Mouse (Mus musculus) midbrain, postnatal 0 days (tissue): ENCODE results near the gene Ppm1g. TPM values are rescaled to one million over a fixed set of nuclear protein-coding genes. Genes with fewer than 3 reads are reported as not detected.

Experiments used
- ATAC-seq: fragments of 200-750 bp; cut with Nextera tagmentation; 2 replicates; pipeline ENCODE4 v1.8.0; 2017; ENCODE audit warnings: moderate number of reproducible peaks, mild to moderate bottlenecking, moderate TSS enrichment, moderate library complexity; ENCODE audit not compliant: low FRiP score
- DNase-seq: peaks from one replicate; pipeline ENCODE4 v3.0.0-alpha.2; 2015; ENCODE audit warnings: low spot score
- H3K27ac ChIP-seq: fragments of 300-500 bp; sonication (generic); 2 replicates; pipeline ENCODE4 v1.5.1; 2014; ENCODE audit warnings: low read depth, mild to moderate bottlenecking, low read length, mixed read lengths
- H3K27me3 ChIP-seq: fragments of 300-500 bp; sonication (generic); 2 replicates; pipeline ENCODE4 v1.6.1; 2014; ENCODE audit warnings: low read length, control low read depth, mixed read lengths; ENCODE audit not compliant: insufficient read depth
- H3K36me3 ChIP-seq: fragments of 300-500 bp; sonication (generic); 2 replicates; pipeline ENCODE4 v1.6.1; 2014; ENCODE audit warnings: low read length, control low read depth, mixed read lengths; ENCODE audit not compliant: insufficient read depth
- H3K4me1 ChIP-seq: fragments of 300-500 bp; sonication (generic); 2 replicates; pipeline ENCODE4 v1.6.1; 2014; ENCODE audit warnings: mild to moderate bottlenecking, control low read depth, antibody characterized with exemption, low read length, mixed read lengths; ENCODE audit not compliant: insufficient read depth
- H3K4me2 ChIP-seq: fragments of 300-500 bp; sonication (generic); 2 replicates; pipeline ENCODE4 v1.6.1; 2014; ENCODE audit warnings: low read depth, mild to moderate bottlenecking, low read length, mixed read lengths; ENCODE audit not compliant: poor library complexity, severe bottlenecking
- H3K4me3 ChIP-seq: fragments of 300-500 bp; sonication (generic); 2 replicates; pipeline ENCODE4 v1.5.1; 2014; ENCODE audit warnings: low read depth, mild to moderate bottlenecking, low read length, moderate library complexity
- H3K9ac ChIP-seq: fragments of 300-500 bp; sonication (generic); replicated peaks from 2 replicates; pipeline ENCODE4 v1.6.1; 2014; ENCODE audit warnings: mild to moderate bottlenecking, low read length, moderate library complexity, mixed read lengths; ENCODE audit not compliant: poor library complexity, severe bottlenecking
- H3K9me3 ChIP-seq: fragments of 300-500 bp; sonication (generic); 2 replicates; pipeline ENCODE4 v1.6.1; 2016; ENCODE audit warnings: low read length, control low read depth
- CTCF ChIP-seq: IDR thresholded peaks from 2 replicates; pipeline ENCODE4 v1.5.1; 2016; ENCODE audit warnings: antibody characterized with exemption, mild to moderate bottlenecking
- WGBS: fragments of 180-500 bp; shearing (Covaris S2); extraction: QIAGEN DNeasy Blood & Tissue Kit; methylation state at CpG from one replicate; pipeline ENCODE4 v1.1.7; 2014; 5-methylcytosine and 5-hydroxymethylcytosine counted together
- polyA plus RNA-seq: library from polyadenylated mRNA; unstranded; fragments of >200 nt; fragmentation: Nextera tagmentation; extraction: Ambion mirVana; gene quantifications from 2 replicates; pipeline ENCODE4 v1.2.1, GENCODE M21; 2015
- total RNA-seq: library from RNA; depleted of rRNA; stranded (reverse); fragments of >200 nt; gene quantifications from 2 replicates; pipeline ENCODE4 v1.2.3, GENCODE M21; 2014

Ppm1g gene
- total and polyA plus RNA-seq, 2 experiments from 2014 or later: 87.0 to 183 TPM

GRCm38 (mm10) chr5:31250716-31251115 is 30.2 kb upstream of the Ppm1g start:
- no peak overlapping the region for H3K9ac ChIP-seq
- no peak for TF ChIP-seq CTCF
- no peak overlapping the region for H3K27ac ChIP-seq
- DNase-seq (peak; percentile 14), ATAC-seq (0 out of 2 replicates have a peak, but pooled peaks have one; percentile 4)
- H3K4me3 ChIP-seq: no peak overlapping the region
- no peaks in the 10 kb centered on the region for H3K9me3 ChIP-seq
- no peak overlapping the region for H3K4me2 ChIP-seq
- peaks cover 66% of the 10 kb centered on the region for H3K36me3 ChIP-seq
- no peaks in the 10 kb centered on the region for H3K27me3 ChIP-seq
- 0 out of 2 replicates have a peak, but pooled peaks cover 4% of the 10 kb centered on the region for H3K4me1 ChIP-seq
- WGBS: 65% methylated on average over 4 of the region's 4 CpGs

DNA sequence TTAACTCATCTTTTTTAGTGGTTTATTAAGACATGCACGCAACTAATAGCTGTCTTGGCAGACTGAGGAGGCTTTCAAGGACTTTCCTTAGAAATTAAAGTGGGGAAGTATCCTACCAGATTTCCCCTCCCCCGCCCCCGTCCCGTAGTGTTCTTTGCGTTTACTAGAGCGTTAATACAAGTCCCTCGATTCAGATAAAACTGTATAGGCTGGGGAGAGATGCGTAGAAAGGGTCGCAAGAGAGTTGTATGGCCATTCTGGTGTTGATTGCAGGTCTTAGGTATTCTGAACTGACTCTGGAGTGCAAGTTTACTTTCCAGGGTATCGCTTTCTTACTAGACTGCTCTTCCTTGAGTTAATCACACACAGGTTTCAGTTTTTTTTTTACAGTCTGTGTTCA is 21.7 kb upstream of the Ppm1g start:
- peak overlapping the region; percentile 97; the same call in 1 of the 2 replicates for H3K9ac ChIP-seq
- peaks cover 31% of the 10 kb centered on the region for H3K36me3 ChIP-seq
- no peak for TF ChIP-seq CTCF
- H3K4me3 ChIP-seq: peak overlapping the region; percentile 93
- ATAC-seq: no peak
- peak overlapping the region; percentile 93; the same call in 1 of the 2 replicates for H3K27ac ChIP-seq
- H3K4me1 ChIP-seq: 0 out of 2 replicates have a peak, but pooled peaks cover 5% of the 10 kb centered on the region
- no peaks in the 10 kb centered on the region for H3K27me3 ChIP-seq
- DNase-seq: no peak
- H3K9me3 ChIP-seq: no peaks in the 10 kb centered on the region
- 21% methylated on average over 10 of the region's 10 CpGs for WGBS
- H3K4me2 ChIP-seq: peak overlapping the region; percentile 59

DNA sequence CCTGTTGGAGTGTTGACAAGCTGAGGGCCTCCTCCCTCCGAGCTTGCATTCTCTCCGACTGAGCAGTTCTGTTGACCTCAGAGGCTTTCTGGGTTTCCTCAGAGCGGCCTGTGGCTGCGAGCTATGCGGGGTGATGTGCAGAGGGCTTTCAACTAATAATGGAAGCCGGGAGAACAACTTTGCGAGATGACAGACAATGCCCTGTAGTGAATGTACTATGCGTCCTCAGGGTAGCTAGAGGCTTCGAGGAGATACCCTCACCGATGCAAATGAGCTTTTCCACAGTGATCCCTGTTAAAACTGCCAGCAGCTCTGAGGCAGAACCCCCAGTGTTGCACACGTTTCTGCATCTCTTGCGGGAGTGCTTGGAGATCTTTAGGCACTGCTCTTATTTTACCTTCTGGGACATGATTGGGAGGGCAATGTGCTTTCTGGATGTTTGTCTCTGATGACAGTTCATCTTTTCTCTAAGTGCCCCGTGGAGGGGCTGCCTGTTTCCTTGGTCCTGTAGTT is 21.1 kb upstream of the Ppm1g start:
- no peak for TF ChIP-seq CTCF
- 0 out of 2 replicates have a peak, but pooled peaks cover 5% of the 10 kb centered on the region for H3K4me1 ChIP-seq
- H3K4me3 ChIP-seq: peak overlapping the region; percentile 93
- DNase-seq: no peak
- no peaks in the 10 kb centered on the region for H3K27me3 ChIP-seq
- H3K27ac ChIP-seq: peak overlapping the region; percentile 93
- peak overlapping the region; percentile 59 for H3K4me2 ChIP-seq
- ATAC-seq: no peak
- peaks cover 25% of the 10 kb centered on the region for H3K36me3 ChIP-seq
- WGBS: 0% methylated on average over 13 of the region's 13 CpGs
- peak overlapping the region; percentile 97 for H3K9ac ChIP-seq
- H3K9me3 ChIP-seq: no peaks in the 10 kb centered on the region

DNA sequence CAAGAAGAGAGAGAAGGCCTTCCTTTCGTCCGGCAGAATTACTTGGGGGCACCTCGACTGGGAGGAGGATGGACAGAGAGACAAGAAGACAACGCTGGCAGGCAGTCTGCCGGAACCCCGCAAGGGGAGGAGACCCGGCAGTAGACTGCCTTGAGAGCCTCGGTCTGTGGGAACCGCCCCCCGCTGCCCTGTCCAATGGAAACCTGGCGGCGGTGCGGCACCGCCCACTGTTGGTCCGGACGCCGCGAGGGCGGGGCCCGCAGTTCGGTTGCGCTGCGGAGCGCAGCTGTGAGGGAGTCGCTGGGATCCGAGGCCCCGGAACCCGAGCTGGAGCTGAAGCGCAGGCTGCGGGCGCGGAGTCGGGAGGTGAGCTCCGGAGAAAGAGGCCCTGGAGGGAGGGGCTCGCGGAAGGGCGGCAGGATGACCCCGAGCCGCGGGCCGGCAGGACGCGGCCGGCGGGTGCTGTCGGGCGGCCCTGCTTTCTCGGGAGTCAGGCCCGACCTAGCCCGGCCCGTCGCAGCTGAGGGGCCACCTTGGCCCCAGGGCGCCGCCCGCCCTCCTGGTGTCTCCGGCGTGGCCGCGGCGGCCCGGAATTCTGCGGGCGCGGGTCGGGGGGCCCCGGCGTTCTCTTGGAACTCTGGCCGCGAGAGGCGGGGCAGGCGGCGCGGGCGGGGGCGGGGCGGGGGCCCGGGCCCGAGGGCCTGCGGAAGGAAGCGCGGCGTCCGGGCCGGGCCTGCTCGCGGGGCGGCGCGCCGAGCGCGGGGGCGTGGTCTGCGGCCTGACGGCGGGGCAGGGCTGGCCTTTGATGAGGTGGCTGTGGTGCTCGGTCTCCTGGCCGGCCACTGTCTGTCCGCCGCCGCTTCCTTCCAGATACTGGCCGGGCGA is 20.4 kb upstream of the Ppm1g start, which contains the start of the genes Nrbp1 and Gm9970:
Gene Nrbp1, plus strand, starts transcription at position 228 of the 885 bp plus-strand sequence.
Gene Gm9970, minus strand, starts transcription at position 596 of the 885 bp plus-strand sequence.
- H3K4me3 ChIP-seq: peak within 1 kb of the TSS; percentile 93
- H3K27ac ChIP-seq: peak within 1 kb of the TSS; percentile 93
- H3K36me3 ChIP-seq: peaks cover 18% of the 10 kb centered on the region
- no peak; the same call in 1 of the 2 replicates for TF ChIP-seq CTCF
- peak within 1 kb of the TSS; percentile 97 for H3K9ac ChIP-seq
- peak; percentile 99 for ATAC-seq
- H3K27me3 ChIP-seq: no peaks in the 10 kb centered on the region
- 0 out of 2 replicates have a peak, but pooled peaks cover 4% of the 10 kb centered on the region for H3K9me3 ChIP-seq
- 0 out of 2 replicates have a peak, but pooled peaks cover 5% of the 10 kb centered on the region for H3K4me1 ChIP-seq
- peak within 1 kb of the TSS; percentile 59 for H3K4me2 ChIP-seq
- under 1% methylated on average over 55 of the region's 103 CpGs for WGBS
- peak; percentile 98 for DNase-seq

GRCm38 (mm10) chr5:31226641-31227040 is 6.2 kb upstream of the Ppm1g start:
- Histone ChIP-seq H3K36me3 (no peaks in the 10 kb centered on the region), H3K27me3 (no peaks in the 10 kb centered on the region), H3K27ac (no peak overlapping the region), H3K4me2 (no peak overlapping the region), H3K9ac (no peak overlapping the region), H3K4me1 (no peaks in the 10 kb centered on the region), H3K9me3 (no peaks in the 10 kb centered on the region), H3K4me3 (no peak overlapping the region)
- WGBS: 56% methylated on average over 1 of the region's 1 CpGs
- DNase-seq (no peak), ATAC-seq (no peak)
- TF ChIP-seq CTCF: no peak
